Mouse (Mus musculus) central nervous system, embryonic 11.5 days (tissue): Measurements from ENCODE around the gene Vps45. TPM values are rescaled to one million over a fixed set of nuclear protein-coding genes. Genes with fewer than 3 reads are reported as not detected.

Experiments used
- polyA plus RNA-seq: library from polyadenylated mRNA; depleted of rRNA; stranded (reverse); fragments of >200 nt; gene quantifications from 2 replicates; pipeline ENCODE4 v1.2.3, GENCODE M21; 2012; rRNA removed

The Vps45 gene
- 18.4 and 30.4 TPM in 2 replicates for polyA plus RNA-seq

GRCm38 (mm10) chr3:96058231-96058896 lies at the start of gene Vps45:
TSS of gene Vps45 (minus strand) at chr3:96058466.

GRCm38 (mm10) chr3:96104261-96105065 lies 46.2 kb upstream of the Vps45 start, which contains the start of gene Otud7b:
TSS of gene Otud7b (plus strand) at chr3:96104527.

GRCm38 (mm10) chr3:95995802-95996428 lies 62.4 kb downstream of the Vps45 start, which contains the start of gene Plekho1:
TSS of gene Plekho1 (minus strand) at chr3:95996001.

Other genes with a start within 250 kb of the Vps45 start
- gene Rprd2, start 239.6 kb downstream of the Vps45 start, polyA plus RNA-seq, result 23.3 and 36.7 TPM in 2 replicates
- gene Prpf3, start 202.6 kb downstream of the Vps45 start, polyA plus RNA-seq, result 60.1 and 81.7 TPM in 2 replicates
- gene Mrps21, start 186.9 kb downstream of the Vps45 start, polyA plus RNA-seq, result 207 and 387 TPM in 2 replicates
- gene Ciart, start 176.2 kb downstream of the Vps45 start, polyA plus RNA-seq, result 3.5 and 4.8 TPM in 2 replicates
- gene BC028528, start 166.5 kb downstream of the Vps45 start, polyA plus RNA-seq, result 5.3 and 10.5 TPM in 2 replicates
- gene Aph1a, start 164.5 kb downstream of the Vps45 start, polyA plus RNA-seq, result 59.1 and 83.9 TPM in 2 replicates
- gene Car14, start 153.8 kb downstream of the Vps45 start, polyA plus RNA-seq, result 24.4 and 30.8 TPM in 2 replicates
- 364 and 2,355 TPM in 2 replicates for gene Anp32e, start 129.2 kb downstream of the Vps45 start, polyA plus RNA-seq
- gene Plekho1, start 62.5 kb downstream of the Vps45 start, polyA plus RNA-seq, result 187 and 193 TPM in 2 replicates
- gene Otud7b, start 46.1 kb upstream of the Vps45 start, polyA plus RNA-seq, result 14.9 and 18.9 TPM in 2 replicates
- gene Mtmr11, start 103.5 kb upstream of the Vps45 start, polyA plus RNA-seq, result 7.7 and 18.9 TPM in 2 replicates
- 70.9 and 110 TPM in 2 replicates for gene Sf3b4, start 113.9 kb upstream of the Vps45 start, polyA plus RNA-seq
- gene Sv2a, start 122.7 kb upstream of the Vps45 start, polyA plus RNA-seq, result 19.2 and 20.4 TPM in 2 replicates
- 54.1 and 66.8 TPM in 2 replicates for gene Bola1, start 161.2 kb upstream of the Vps45 start, polyA plus RNA-seq
- 2.2 and 20.1 TPM in 2 replicates for gene Hist2h2ab, start 161.4 kb upstream of the Vps45 start, polyA plus RNA-seq
- 12.5 and 13.4 TPM in 2 replicates for gene Hist2h2ac, start 162.4 kb upstream of the Vps45 start, polyA plus RNA-seq
- gene Hist2h2be, start 162.7 kb upstream of the Vps45 start, polyA plus RNA-seq, result 11.2 and 12.1 TPM in 2 replicates
- gene Hist2h3c2, start 180.7 kb upstream of the Vps45 start, polyA plus RNA-seq, result 46.9 and 104 TPM in 2 replicates
- gene Hist2h2aa2, start 181.8 kb upstream of the Vps45 start, polyA plus RNA-seq, result 4.9 and 34.3 TPM in 2 replicates
- 15.4 and 49.6 TPM in 2 replicates for gene Hist2h2aa1, start 187.0 kb upstream of the Vps45 start, polyA plus RNA-seq
- not detected in 2 replicates for gene Hist2h3c1, start 188.2 kb upstream of the Vps45 start, polyA plus RNA-seq
- 9.1 and 16.1 TPM in 2 replicates for gene Hist2h4, start 204.8 kb upstream of the Vps45 start, polyA plus RNA-seq
- gene Hist2h3b, start 210.2 kb upstream of the Vps45 start, polyA plus RNA-seq, result 87.7 and 152 TPM in 2 replicates
- gene Hist2h2bb, start 211.3 kb upstream of the Vps45 start, polyA plus RNA-seq, result 15.3 and 21.5 TPM in 2 replicates
- gene Fcgr1, start 235.5 kb upstream of the Vps45 start, polyA plus RNA-seq, result 1.9 and 2.0 TPM in 2 replicates